Mouse (Mus musculus): Measurements from ENCODE around the gene Tmem247. TPM values are rescaled to one million over a fixed set of nuclear protein-coding genes. Genes with fewer than 3 reads are reported as not detected.
A peak's percentile ranks its signal among the peaks of the same experiment; 100 is the strongest.

The Tmem247 gene
- total and polyA plus RNA-seq, 3 experiments, result not detected

- H3K4me3 ChIP-seq (ENCODE audit: low read depth, low read length), result no peak overlapping the region
- DNase-seq (ENCODE audit: low spot score) (no peak), ATAC-seq (ENCODE audit: extremely low read depth, insufficient number of reproducible peaks, low FRiP score, poor library complexity, severe bottlenecking) (no peak)
- peaks cover 28% of the 10 kb centered on the region for H3K9me3 ChIP-seq (replicated peaks)
- H3K36me3 ChIP-seq (replicated peaks), result no peaks in the 10 kb centered on the region
- H3K4me1 ChIP-seq (ENCODE audit: insufficient read depth, low read depth, low read length), result no peaks in the 10 kb centered on the region
- TF ChIP-seq GATA1 (IDR thresholded peaks at IDR 0.05; ENCODE audit: borderline replicate concordance, low read length), result no peak
- TF ChIP-seq POLR2AphosphoS5 (IDR thresholded peaks at IDR 0.05; ENCODE audit: insufficient replicate concordance, low read depth, low read length), result no peak
- no peak for TF ChIP-seq CTCF (IDR thresholded peaks at IDR 0.05; ENCODE audit: low read depth, low read length)
- no peak for TF ChIP-seq GATA2 (IDR thresholded peaks at IDR 0.05; ENCODE audit: borderline replicate concordance, low read depth, low read length)
- no peak for TF ChIP-seq TAL1 (conservative IDR thresholded peaks at IDR 0.05; ENCODE audit: low read depth, low read length)
- peaks cover 3% of the 10 kb centered on the region; the same call in 1 of the 2 replicates for H3K27me3 ChIP-seq (ENCODE audit: insufficient read depth, low read length)
Measured at GRCm38 (mm10) chr17:86903596-86903995, 13.6 kb upstream of the Tmem247 start.

- ATAC-seq (ENCODE audit: extremely low read depth, insufficient number of reproducible peaks, low FRiP score, poor library complexity, severe bottlenecking), result no peak
- TF ChIP-seq CTCF (IDR thresholded peaks at IDR 0.05; ENCODE audit: low read depth, low read length), result no peak
- TF ChIP-seq TAL1 (conservative IDR thresholded peaks at IDR 0.05; ENCODE audit: low read depth, low read length), result no peak
- no peak for TF ChIP-seq GATA2 (IDR thresholded peaks at IDR 0.05; ENCODE audit: borderline replicate concordance, low read depth, low read length)
- no peak for TF ChIP-seq POLR2AphosphoS5 (IDR thresholded peaks at IDR 0.05; ENCODE audit: insufficient replicate concordance, low read depth, low read length)
- no peak for TF ChIP-seq GATA1 (IDR thresholded peaks at IDR 0.05; ENCODE audit: borderline replicate concordance, low read length)
- DNase-seq (ENCODE audit: low spot score), result no peak
- no peaks in the 10 kb centered on the region for H3K36me3 ChIP-seq (replicated peaks)
- H3K4me1 ChIP-seq (ENCODE audit: insufficient read depth, low read depth, low read length), result no peaks in the 10 kb centered on the region
- H3K27me3 ChIP-seq (ENCODE audit: insufficient read depth, low read length), result peaks cover 3% of the 10 kb centered on the region; the same call in 1 of the 2 replicates
- no peak overlapping the region for H3K4me3 ChIP-seq (ENCODE audit: low read depth, low read length)
- peaks cover 31% of the 10 kb centered on the region for H3K9me3 ChIP-seq (replicated peaks)
Measured at GRCm38 (mm10) chr17:86904206-86904605, 12.9 kb upstream of the Tmem247 start.

- H3K4me1 ChIP-seq (ENCODE audit: insufficient read depth, low read depth, low read length), result no peaks in the 10 kb centered on the region
- ATAC-seq (ENCODE audit: extremely low read depth, insufficient number of reproducible peaks, low FRiP score, poor library complexity, severe bottlenecking) (no peak), DNase-seq (ENCODE audit: low spot score) (no peak)
- H3K9me3 ChIP-seq (replicated peaks), result peaks cover 40% of the 10 kb centered on the region
- H3K4me3 ChIP-seq (ENCODE audit: low read depth, low read length), result no peak overlapping the region
- H3K36me3 ChIP-seq (replicated peaks), result no peaks in the 10 kb centered on the region
- H3K27me3 ChIP-seq (ENCODE audit: insufficient read depth, low read length), result peaks cover 3% of the 10 kb centered on the region; the same call in 1 of the 2 replicates
- no peak for TF ChIP-seq POLR2AphosphoS5 (IDR thresholded peaks at IDR 0.05; ENCODE audit: insufficient replicate concordance, low read depth, low read length)
- no peak for TF ChIP-seq CTCF (IDR thresholded peaks at IDR 0.05; ENCODE audit: low read depth, low read length)
- no peak for TF ChIP-seq GATA1 (IDR thresholded peaks at IDR 0.05; ENCODE audit: borderline replicate concordance, low read length)
- no peak for TF ChIP-seq GATA2 (IDR thresholded peaks at IDR 0.05; ENCODE audit: borderline replicate concordance, low read depth, low read length)
Measured at GRCm38 (mm10) chr17:86905297-86906135, 11.6 kb upstream of the Tmem247 start.

GRCm38 (mm10) chr17:86906136-86906461, 11.0 kb upstream of the Tmem247 start:
- Histone ChIP-seq H3K4me1 (ENCODE audit: insufficient read depth, low read depth, low read length) (no peaks in the 10 kb centered on the region), H3K4me3 (ENCODE audit: low read depth, low read length) (no peak overlapping the region), H3K36me3 (replicated peaks) (no peaks in the 10 kb centered on the region), H3K9me3 (replicated peaks) (peaks cover 40% of the 10 kb centered on the region), H3K27me3 (ENCODE audit: insufficient read depth, low read length) (peaks cover 3% of the 10 kb centered on the region; the same call in 1 of the 2 replicates)
- no peak for DNase-seq (ENCODE audit: low spot score)
- ATAC-seq (ENCODE audit: extremely low read depth, insufficient number of reproducible peaks, low FRiP score, poor library complexity, severe bottlenecking), result no peak
- no peak for TF ChIP-seq POLR2AphosphoS5 (IDR thresholded peaks at IDR 0.05; ENCODE audit: insufficient replicate concordance, low read depth, low read length)
- TF ChIP-seq GATA1 (IDR thresholded peaks at IDR 0.05; ENCODE audit: borderline replicate concordance, low read length), result no peak
- TF ChIP-seq CTCF (IDR thresholded peaks at IDR 0.05; ENCODE audit: low read depth, low read length), result 0 out of 2 replicates have a peak, but pooled peaks have one; percentile 25
- no peak for TF ChIP-seq TAL1 (conservative IDR thresholded peaks at IDR 0.05; ENCODE audit: low read depth, low read length)

GRCm38 (mm10) chr17:86906601-86907000, 10.5 kb upstream of the Tmem247 start:
- Histone ChIP-seq H3K9me3 (replicated peaks) (peaks cover 40% of the 10 kb centered on the region), H3K36me3 (replicated peaks) (no peaks in the 10 kb centered on the region), H3K4me1 (ENCODE audit: insufficient read depth, low read depth, low read length) (no peaks in the 10 kb centered on the region), H3K27me3 (ENCODE audit: insufficient read depth, low read length) (peaks cover 3% of the 10 kb centered on the region; the same call in 1 of the 2 replicates), H3K4me3 (ENCODE audit: low read depth, low read length) (no peak overlapping the region)
- ATAC-seq (ENCODE audit: extremely low read depth, insufficient number of reproducible peaks, low FRiP score, poor library complexity, severe bottlenecking) (no peak), DNase-seq (ENCODE audit: low spot score) (no peak)
- TF ChIP-seq GATA1 (IDR thresholded peaks at IDR 0.05; ENCODE audit: borderline replicate concordance, low read length), result no peak
- TF ChIP-seq POLR2AphosphoS5 (IDR thresholded peaks at IDR 0.05; ENCODE audit: insufficient replicate concordance, low read depth, low read length), result no peak

- Histone ChIP-seq H3K27me3 (ENCODE audit: insufficient read depth, low read length) (peaks cover 3% of the 10 kb centered on the region; the same call in 1 of the 2 replicates), H3K9me3 (replicated peaks) (peaks cover 42% of the 10 kb centered on the region), H3K4me3 (ENCODE audit: low read depth, low read length) (no peak overlapping the region), H3K4me1 (ENCODE audit: insufficient read depth, low read depth, low read length) (no peaks in the 10 kb centered on the region), H3K36me3 (replicated peaks) (no peaks in the 10 kb centered on the region)
- no peak for TF ChIP-seq POLR2AphosphoS5 (IDR thresholded peaks at IDR 0.05; ENCODE audit: insufficient replicate concordance, low read depth, low read length)
- TF ChIP-seq GATA2 (IDR thresholded peaks at IDR 0.05; ENCODE audit: borderline replicate concordance, low read depth, low read length), result no peak
- ATAC-seq (ENCODE audit: extremely low read depth, insufficient number of reproducible peaks, low FRiP score, poor library complexity, severe bottlenecking) (no peak), DNase-seq (ENCODE audit: low spot score) (no peak)
Measured at GRCm38 (mm10) chr17:86907092-86907491, 10.1 kb upstream of the Tmem247 start.
